Mouse (Mus musculus): ENCODE data around the gene Ralgapa1.

The Ralgapa1 gene

GRCm38 (mm10) chr12:55820661-55821314 lies at the start of gene Ralgapa1:
TSS of gene Ralgapa1 (minus strand) at chr12:55821167.
- in situ Hi-C loops (cut with MboI, MseI), result loop anchor here in 1 of 2 experiments (10.0 kb wide), 1 partner anchor 1166 kb away; the partner anchor contains the start of gene Sptssa

- in situ Hi-C loops (cut with MboI, MseI), result no loop called here
These were observed 48.8 kb upstream of the Ralgapa1 start for GRCm38 (mm10) chr12:55869622-55870322.

GRCm38 (mm10) chr12:55867738-55868137 lies 46.8 kb upstream of the Ralgapa1 start:
- in situ Hi-C loops (cut with MboI, MseI), result no loop called here

- in situ Hi-C loops (cut with MboI, MseI), result no loop called here
These were observed 39.7 kb upstream of the Ralgapa1 start for GRCm38 (mm10) chr12:55860631-55861030.

- in situ Hi-C loops (cut with MboI, MseI), result no loop called here
These were observed 38.7 kb upstream of the Ralgapa1 start for GRCm38 (mm10) chr12:55859409-55860349.

GRCm38 (mm10) chr12:55850650-55851049 lies 29.7 kb upstream of the Ralgapa1 start:
- in situ Hi-C loops (cut with MboI, MseI), result no loop called here

- in situ Hi-C loops (cut with MboI, MseI), result loop anchor here in 1 of 2 experiments (25.0 kb wide), 1 partner anchor 1536 kb away; no protein-coding TSS in a partner anchor
These were observed 26.9 kb upstream of the Ralgapa1 start for GRCm38 (mm10) chr12:55847851-55848250.

- in situ Hi-C loops (cut with MboI, MseI), result loop anchor here in 1 of 2 experiments (25.0 kb wide), 1 partner anchor 1534 kb away; no protein-coding TSS in a partner anchor
These were observed 25.8 kb upstream of the Ralgapa1 start for GRCm38 (mm10) chr12:55846741-55847140.

GRCm38 (mm10) chr12:55837495-55837894 lies 16.5 kb upstream of the Ralgapa1 start:
- in situ Hi-C loops (cut with MboI, MseI), result loop anchor here in 1 of 2 experiments (25.0 kb wide), 1 partner anchor 1525 kb away; no protein-coding TSS in a partner anchor

- in situ Hi-C loops (cut with MboI, MseI), result loop anchor here in 1 of 2 experiments (25.0 kb wide), 1 partner anchor 1524 kb away; no protein-coding TSS in a partner anchor
These were observed 15.4 kb upstream of the Ralgapa1 start, which contains the start of gene Brms1l for GRCm38 (mm10) chr12:55836199-55836951. TSS of gene Brms1l (plus strand) at chr12:55836324.

- in situ Hi-C loops (cut with MboI, MseI), result loop anchor here in 1 of 2 experiments (25.0 kb wide), 1 partner anchor 1524 kb away; no protein-coding TSS in a partner anchor
These were observed 14.9 kb upstream of the Ralgapa1 start for GRCm38 (mm10) chr12:55835857-55836198.

- in situ Hi-C loops (cut with MboI, MseI), result loop anchor here in 1 of 2 experiments (25.0 kb wide), 1 partner anchor 1523 kb away; no protein-coding TSS in a partner anchor
These were observed 13.9 kb upstream of the Ralgapa1 start for GRCm38 (mm10) chr12:55834891-55835290.

GRCm38 (mm10) chr12:55833906-55834625 lies 13.1 kb upstream of the Ralgapa1 start:
- in situ Hi-C loops (cut with MboI, MseI), result loop anchor here in 1 of 2 experiments (25.0 kb wide), 1 partner anchor 1522 kb away; no protein-coding TSS in a partner anchor

- in situ Hi-C loops (cut with MboI, MseI), result loop anchor here in 1 of 2 experiments (25.0 kb wide), 1 partner anchor 1521 kb away; no protein-coding TSS in a partner anchor
These were observed 12.0 kb upstream of the Ralgapa1 start for GRCm38 (mm10) chr12:55832961-55833360.

- in situ Hi-C loops (cut with MboI, MseI), result loop anchor here in 1 of 2 experiments (25.0 kb wide), 1 partner anchor 1519 kb away; no protein-coding TSS in a partner anchor
These were observed 10.1 kb upstream of the Ralgapa1 start for GRCm38 (mm10) chr12:55831101-55831500.

GRCm38 (mm10) chr12:55825537-55825936 lies 4.6 kb upstream of the Ralgapa1 start:
- in situ Hi-C loops (cut with MboI, MseI), result loop anchor here in 1 of 2 experiments (10.0 to 25.0 kb wide), 2 partner anchors 1171 to 1513 kb away; partner anchors contain the start of gene Sptssa

- in situ Hi-C loops (cut with MboI, MseI), result loop anchor here in 1 of 2 experiments (10.0 kb wide), 1 partner anchor 1169 kb away; the partner anchor contains the start of gene Sptssa
These were observed 3.1 kb upstream of the Ralgapa1 start for GRCm38 (mm10) chr12:55824027-55824426.

GRCm38 (mm10) chr12:55820119-55820660 lies 777 bp downstream of the Ralgapa1 start:
- in situ Hi-C loops (cut with MboI, MseI), result loop anchor here in 1 of 2 experiments (10.0 kb wide), 1 partner anchor 1165 kb away; the partner anchor contains the start of gene Sptssa

- in situ Hi-C loops (cut with MboI, MseI), result no loop called here
These were observed 4.5 kb downstream of the Ralgapa1 start for GRCm38 (mm10) chr12:55816488-55816887.

Measured in T-helper 17 cell (primary cell).